Mouse (Mus musculus) liver, embryonic 12.5 days (tissue): ENCODE results near the gene Pnp. TPM values are rescaled to one million over a fixed set of nuclear protein-coding genes. Genes with fewer than 3 reads are reported as not detected.
"Not testable (repeated sequence)": the region's sequence is repeated elsewhere in the genome, so short reads cannot be mapped to it uniquely, and the experiment has no call there.

Experiments used
- ATAC-seq: fragments of 200-750 bp; cut with Nextera tagmentation; 2 replicates; pipeline ENCODE4 v1.8.0; 2017; ENCODE audit warnings: moderate number of reproducible peaks, mild to moderate bottlenecking, moderate library complexity
- H3K27ac ChIP-seq: fragments of 300-500 bp; sonication (generic); 2 replicates; pipeline ENCODE4 v1.5.1; 2016; ENCODE audit warnings: mild to moderate bottlenecking
- H3K27me3 ChIP-seq: fragments of 300-500 bp; sonication (generic); replicated peaks from 2 replicates; pipeline ENCODE4 v1.6.1; 2016; ENCODE audit warnings: mild to moderate bottlenecking, moderate library complexity
- H3K36me3 ChIP-seq: fragments of 300-500 bp; sonication (generic); 2 replicates; pipeline ENCODE4 v1.6.1; 2016; ENCODE audit warnings: mild to moderate bottlenecking, moderate library complexity
- H3K4me1 ChIP-seq: fragments of 300-500 bp; sonication (generic); 2 replicates; pipeline ENCODE4 v1.6.1; 2016
- H3K4me2 ChIP-seq: fragments of 300-500 bp; sonication (generic); 2 replicates; pipeline ENCODE4 v1.6.1; 2016; ENCODE audit warnings: mild to moderate bottlenecking, moderate library complexity
- H3K4me3 ChIP-seq: fragments of 300-500 bp; sonication (generic); 2 replicates; pipeline ENCODE4 v1.5.1; 2016; ENCODE audit warnings: mild to moderate bottlenecking, moderate library complexity
- H3K9ac ChIP-seq: fragments of 300-500 bp; sonication (generic); 2 replicates; pipeline ENCODE4 v1.6.1; 2016; ENCODE audit warnings: mild to moderate bottlenecking, moderate library complexity
- H3K9me3 ChIP-seq: fragments of 300-500 bp; sonication (generic); replicated peaks from 2 replicates; pipeline ENCODE4 v1.6.1; 2016; ENCODE audit warnings: mild to moderate bottlenecking, moderate library complexity
- WGBS: fragments of 180-500 bp; shearing (Covaris S2); methylation state at CpG from one replicate; pipeline ENCODE4 v1.1.7; 2016; ENCODE audit not compliant: insufficient replicate concordance; 5-methylcytosine and 5-hydroxymethylcytosine counted together
- polyA plus RNA-seq: library from polyadenylated mRNA; unstranded; fragments of >200 nt; fragmentation: Nextera tagmentation; extraction: Ambion mirVana; gene quantifications from 2 replicates; pipeline ENCODE4 v1.2.1, GENCODE M21; 2016

Gene Pnp
- 75.0 and 76.1 TPM in 2 replicates for polyA plus RNA-seq

- Histone ChIP-seq H3K27me3 (no peaks in the 10 kb centered on the region), H3K4me1 (peaks cover 45% of the 10 kb centered on the region), H3K4me2 (peak within 1 kb of the TSS; percentile 94), H3K27ac (peak within 1 kb of the TSS; percentile 94), H3K9me3 (no peaks in the 10 kb centered on the region), H3K36me3 (peaks cover 36% of the 10 kb centered on the region), H3K4me3 (peak within 1 kb of the TSS; percentile 93), H3K9ac (peak within 1 kb of the TSS; percentile 97)
- peak; percentile 98 for ATAC-seq
- WGBS: under 1% methylated on average over 68 of the region's 68 CpGs
Observed at GRCm38 (mm10) chr14:50930754-50931492, at the start of gene Pnp, which contains the start of gene Pip4p1. Pnp (plus strand) TSS chr14:50931082. Pip4p1 (minus strand) TSS chr14:50930856.

GRCm38 (mm10) chr14:50891621-50892020, 39.3 kb upstream of the Pnp start:
- Histone ChIP-seq H3K36me3 (no peaks in the 10 kb centered on the region), H3K27ac (no peak overlapping the region), H3K4me3 (no peak overlapping the region), H3K4me1 (0 out of 2 replicates have a peak, but pooled peaks cover 4% of the 10 kb centered on the region), H3K27me3 (peaks cover 18% of the 10 kb centered on the region), H3K9me3 (no peaks in the 10 kb centered on the region), H3K4me2 (no peak overlapping the region), H3K9ac (no peak overlapping the region)
- ATAC-seq: no peak
- 83% methylated on average over 8 of the region's 8 CpGs for WGBS

GRCm38 (mm10) chr14:50892091-50892490, 38.8 kb upstream of the Pnp start:
- Histone ChIP-seq H3K4me1 (0 out of 2 replicates have a peak, but pooled peaks cover 7% of the 10 kb centered on the region), H3K9ac (no peak overlapping the region), H3K36me3 (no peaks in the 10 kb centered on the region), H3K4me3 (no peak overlapping the region), H3K4me2 (no peak overlapping the region), H3K27ac (no peak overlapping the region), H3K27me3 (peaks cover 22% of the 10 kb centered on the region), H3K9me3 (no peaks in the 10 kb centered on the region)
- 70% methylated on average over 7 of the region's 7 CpGs for WGBS
- no peak for ATAC-seq

- no peak overlapping the region for H3K4me2 ChIP-seq
- H3K4me1 ChIP-seq: 0 out of 2 replicates have a peak, but pooled peaks cover 7% of the 10 kb centered on the region
- no peaks in the 10 kb centered on the region for H3K36me3 ChIP-seq
- no peaks in the 10 kb centered on the region for H3K9me3 ChIP-seq
- H3K27ac ChIP-seq: no peak overlapping the region
- no peak overlapping the region for H3K4me3 ChIP-seq
- 69% methylated on average over 22 of the region's 22 CpGs for WGBS
- no peak overlapping the region for H3K9ac ChIP-seq
- H3K27me3 ChIP-seq: peaks cover 29% of the 10 kb centered on the region
- ATAC-seq: no peak
Observed at GRCm38 (mm10) chr14:50892541-50893459, 38.1 kb upstream of the Pnp start.

GRCm38 (mm10) chr14:50895407-50895806, 35.5 kb upstream of the Pnp start:
- Histone ChIP-seq H3K4me3 (no peak overlapping the region), H3K27ac (no peak overlapping the region), H3K4me2 (no peak overlapping the region), H3K9ac (no peak overlapping the region), H3K36me3 (no peaks in the 10 kb centered on the region), H3K27me3 (peaks cover 31% of the 10 kb centered on the region), H3K4me1 (0 out of 2 replicates have a peak, but pooled peaks cover 7% of the 10 kb centered on the region), H3K9me3 (no peaks in the 10 kb centered on the region)
- ATAC-seq: no peak

GRCm38 (mm10) chr14:50895985-50896746, 34.7 kb upstream of the Pnp start:
- H3K27me3 ChIP-seq: peaks cover 31% of the 10 kb centered on the region
- WGBS: 19% methylated on average over 19 of the region's 19 CpGs
- H3K4me2 ChIP-seq: peak overlapping the region; percentile 66
- H3K4me1 ChIP-seq: 0 out of 2 replicates have a peak, but pooled peaks cover 7% of the 10 kb centered on the region
- peak; percentile 33; the same call in 1 of the 2 replicates for ATAC-seq
- H3K36me3 ChIP-seq: no peaks in the 10 kb centered on the region
- no peak overlapping the region for H3K27ac ChIP-seq
- no peak overlapping the region; the same call in 1 of the 2 replicates for H3K9ac ChIP-seq
- peak overlapping the region; percentile 34 for H3K4me3 ChIP-seq
- H3K9me3 ChIP-seq: no peaks in the 10 kb centered on the region

- peak; percentile 7; the same call in 1 of the 2 replicates for ATAC-seq
- Histone ChIP-seq H3K36me3 (no peaks in the 10 kb centered on the region), H3K9ac (no peak overlapping the region; the same call in 1 of the 2 replicates), H3K27ac (no peak overlapping the region), H3K27me3 (peaks cover 31% of the 10 kb centered on the region), H3K4me2 (peak overlapping the region; percentile 66), H3K9me3 (no peaks in the 10 kb centered on the region), H3K4me3 (peak overlapping the region; percentile 34), H3K4me1 (0 out of 2 replicates have a peak, but pooled peaks cover 7% of the 10 kb centered on the region)
- 23% methylated on average over 23 of the region's 23 CpGs for WGBS
Observed at GRCm38 (mm10) chr14:50896747-50897373, 34.0 kb upstream of the Pnp start.

- peak within 1 kb of the TSS; percentile 66 for H3K4me2 ChIP-seq
- H3K36me3 ChIP-seq: no peaks in the 10 kb centered on the region
- no peak within 1 kb of the TSS; the same call in 1 of the 2 replicates for H3K9ac ChIP-seq
- WGBS: 39% methylated on average over 7 of the region's 7 CpGs
- ATAC-seq: no peak
- 0 out of 2 replicates have a peak, but pooled peaks cover 7% of the 10 kb centered on the region for H3K4me1 ChIP-seq
- no peaks in the 10 kb centered on the region for H3K9me3 ChIP-seq
- H3K27me3 ChIP-seq: peaks cover 31% of the 10 kb centered on the region
- no peak within 1 kb of the TSS for H3K27ac ChIP-seq
- peak within 1 kb of the TSS; percentile 34 for H3K4me3 ChIP-seq
Observed at GRCm38 (mm10) chr14:50897374-50897765, 33.5 kb upstream of the Pnp start, which contains the start of gene Klhl33. Klhl33 (minus strand) TSS chr14:50897507.

GRCm38 (mm10) chr14:50897992-50898391, 32.9 kb upstream of the Pnp start:
- not testable (repeated sequence) for H3K9ac ChIP-seq, H3K4me2 ChIP-seq, ATAC-seq, H3K4me3 ChIP-seq, H3K27ac ChIP-seq, H3K9me3 ChIP-seq, H3K4me1 ChIP-seq, H3K36me3 ChIP-seq
- peaks cover 28% of the 10 kb centered on the region for H3K27me3 ChIP-seq
- 42% methylated on average over 2 of the region's 2 CpGs for WGBS

GRCm38 (mm10) chr14:50903973-50904827, 26.7 kb upstream of the Pnp start:
- Histone ChIP-seq H3K27me3 (no peaks in the 10 kb centered on the region), H3K36me3 (no peaks in the 10 kb centered on the region), H3K27ac (no peak overlapping the region), H3K4me1 (peaks cover 9% of the 10 kb centered on the region), H3K4me2 (peak overlapping the region; percentile 72), H3K9me3 (no peaks in the 10 kb centered on the region), H3K9ac (peak overlapping the region; percentile 56), H3K4me3 (peak overlapping the region; percentile 55)
- 5% methylated on average over 26 of the region's 26 CpGs for whole genome bisulfite sequencing
- peak; percentile 77 for ATAC-seq
